Mouse (Mus musculus): ENCODE measurements at regions not wholly inside any gene's neighbourhood (a gene's known extent, or its start where the extent isn't known, plus 50 kb on each side); places are given as distances from the start of the nearest gene placed in this dataset.

- H3K27ac ChIP-seq (ENCODE audit: insufficient read depth, low read depth, low read length, poor library complexity, severe bottlenecking) = no peak overlapping the region
- TF ChIP-seq ZC3H11A (IDR thresholded peaks at IDR 0.05; ENCODE audit: borderline replicate concordance, low read depth, low read length) (no peak), HCFC1 (IDR thresholded peaks at IDR 0.05; ENCODE audit: borderline replicate concordance, insufficient read depth, low read length) (no peak), ZNF384 (IDR thresholded peaks at IDR 0.05; ENCODE audit: low read depth, low read length) (no peak)
- DNase-seq (ENCODE audit: low read depth, low spot score) = no peak
- H3K4me1 ChIP-seq (ENCODE audit: control insufficient read depth in 2 of 2, insufficient read depth in 2 of 2, low read length in 2 of 2, poor library complexity in 1 of 2) = no peaks in the 10 kb centered on the region
- H3K9ac ChIP-seq (ENCODE audit: insufficient read depth, low read depth, low read length, poor library complexity, severe bottlenecking) = no peak overlapping the region
- H3K4me3 ChIP-seq (ENCODE audit: insufficient read depth in 1 of 2, low read depth in 1 of 2, low read length in 2 of 2, poor library complexity in 1 of 2, severe bottlenecking in 1 of 2) = no peak overlapping the region
- in situ Hi-C loops (cut with MboI; ENCODE audit: low sequenced_read_pairs in 2 of 2, unreplicated experiment in 2 of 2) = no loop called here
- H3K36me3 ChIP-seq (ENCODE audit: control insufficient read depth, insufficient read depth, low read length, poor library complexity, severe bottlenecking) = no peaks in the 10 kb centered on the region
- no peaks in the 10 kb centered on the region for H3K9me3 ChIP-seq (ENCODE audit: control insufficient read depth, insufficient read depth, low read depth, low read length)
These were observed 202.0 kb downstream of the Rap2a start for GRCm38 (mm10) chr14:120680272-120680671.

DNA sequence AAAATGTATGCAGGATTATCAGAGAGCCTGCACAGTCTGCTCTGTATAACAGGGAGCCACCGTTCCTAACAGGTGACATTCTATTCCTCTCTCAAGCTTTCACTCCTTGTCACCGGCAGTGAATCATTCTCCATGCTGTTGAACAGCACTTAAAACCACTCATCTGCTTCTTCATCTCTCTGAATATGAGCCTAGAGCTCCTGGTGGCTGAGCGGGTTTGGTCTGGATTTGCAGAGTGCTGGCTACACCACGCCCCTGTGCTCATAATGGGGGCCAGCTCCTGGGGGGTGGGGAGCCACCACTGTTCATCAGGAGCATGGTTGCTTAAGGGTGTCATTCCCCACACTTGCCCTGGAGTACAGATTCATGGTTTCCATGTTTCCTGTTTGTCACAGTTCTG is 207.0 kb downstream of the Rap2a start:
- TF ChIP-seq MAFK (IDR thresholded peaks at IDR 0.05; ENCODE audit: insufficient read depth, low read depth, low read length) (no peak), ZC3H11A (IDR thresholded peaks at IDR 0.05; ENCODE audit: borderline replicate concordance, low read depth, low read length) (no peak), ZNF384 (IDR thresholded peaks at IDR 0.05; ENCODE audit: low read depth, low read length) (no peak), CHD2 (IDR thresholded peaks at IDR 0.05; ENCODE audit: low read depth, low read length) (no peak), HCFC1 (IDR thresholded peaks at IDR 0.05; ENCODE audit: borderline replicate concordance, insufficient read depth, low read length) (no peak)
- Histone ChIP-seq H3K9me3 (ENCODE audit: control insufficient read depth, insufficient read depth, low read depth, low read length) (no peaks in the 10 kb centered on the region), H3K4me1 (ENCODE audit: control insufficient read depth in 2 of 2, insufficient read depth in 2 of 2, low read length in 2 of 2, poor library complexity in 1 of 2) (no peaks in the 10 kb centered on the region), H3K27ac (ENCODE audit: insufficient read depth, low read depth, low read length, poor library complexity, severe bottlenecking) (no peak overlapping the region), H3K4me3 (ENCODE audit: insufficient read depth in 1 of 2, low read depth in 1 of 2, low read length in 2 of 2, poor library complexity in 1 of 2, severe bottlenecking in 1 of 2) (no peak overlapping the region), H3K36me3 (ENCODE audit: control insufficient read depth, insufficient read depth, low read length, poor library complexity, severe bottlenecking) (no peaks in the 10 kb centered on the region), H3K9ac (ENCODE audit: insufficient read depth, low read depth, low read length, poor library complexity, severe bottlenecking) (no peak overlapping the region)
- no peak for DNase-seq (ENCODE audit: low read depth, low spot score)
- in situ Hi-C loops (cut with MboI; ENCODE audit: low sequenced_read_pairs in 2 of 2, unreplicated experiment in 2 of 2) = no loop called here

DNA sequence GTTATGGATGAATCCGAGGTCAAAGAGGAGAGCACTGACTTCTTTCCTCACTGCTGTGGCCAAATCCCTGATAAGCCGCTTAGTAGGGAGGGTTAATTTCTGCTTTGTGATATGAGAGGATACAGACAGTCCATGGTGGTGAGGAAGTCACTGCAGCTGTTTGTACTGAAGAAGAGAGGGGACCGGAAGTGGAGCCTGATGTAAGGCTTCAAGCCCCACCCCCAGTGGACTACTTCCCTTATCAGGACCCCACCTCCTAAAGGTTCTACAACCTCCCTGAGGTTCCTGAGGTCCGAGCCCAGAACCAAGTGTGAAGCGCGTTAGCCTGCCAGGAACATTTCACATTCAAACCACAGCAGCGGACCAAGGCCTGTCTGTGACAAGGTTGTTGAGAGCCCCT is 207.6 kb downstream of the Rap2a start:
- TF ChIP-seq ZC3H11A (IDR thresholded peaks at IDR 0.05; ENCODE audit: borderline replicate concordance, low read depth, low read length) (no peak), MAFK (IDR thresholded peaks at IDR 0.05; ENCODE audit: insufficient read depth, low read depth, low read length) (no peak), CHD2 (IDR thresholded peaks at IDR 0.05; ENCODE audit: low read depth, low read length) (no peak), HCFC1 (IDR thresholded peaks at IDR 0.05; ENCODE audit: borderline replicate concordance, insufficient read depth, low read length) (no peak), ZNF384 (IDR thresholded peaks at IDR 0.05; ENCODE audit: low read depth, low read length) (no peak)
- Histone ChIP-seq H3K9ac (ENCODE audit: insufficient read depth, low read depth, low read length, poor library complexity, severe bottlenecking) (no peak overlapping the region), H3K4me3 (ENCODE audit: insufficient read depth in 1 of 2, low read depth in 1 of 2, low read length in 2 of 2, poor library complexity in 1 of 2, severe bottlenecking in 1 of 2) (no peak overlapping the region), H3K4me1 (ENCODE audit: control insufficient read depth in 2 of 2, insufficient read depth in 2 of 2, low read length in 2 of 2, poor library complexity in 1 of 2) (no peaks in the 10 kb centered on the region), H3K36me3 (ENCODE audit: control insufficient read depth, insufficient read depth, low read length, poor library complexity, severe bottlenecking) (no peaks in the 10 kb centered on the region), H3K27ac (ENCODE audit: insufficient read depth, low read depth, low read length, poor library complexity, severe bottlenecking) (no peak overlapping the region), H3K9me3 (ENCODE audit: control insufficient read depth, insufficient read depth, low read depth, low read length) (no peaks in the 10 kb centered on the region)
- DNase-seq (ENCODE audit: low read depth, low spot score) = no peak
- in situ Hi-C loops (cut with MboI; ENCODE audit: low sequenced_read_pairs in 2 of 2, unreplicated experiment in 2 of 2) = no loop called here

GRCm38 (mm10) chr14:120686751-120687150 is 208.5 kb downstream of the Rap2a start:
- no peak overlapping the region for H3K27ac ChIP-seq (ENCODE audit: insufficient read depth, low read depth, low read length, poor library complexity, severe bottlenecking)
- no peaks in the 10 kb centered on the region for H3K36me3 ChIP-seq (ENCODE audit: control insufficient read depth, insufficient read depth, low read length, poor library complexity, severe bottlenecking)
- no peak overlapping the region for H3K9ac ChIP-seq (ENCODE audit: insufficient read depth, low read depth, low read length, poor library complexity, severe bottlenecking)
- no peak for DNase-seq (ENCODE audit: low read depth, low spot score)
- in situ Hi-C loops (cut with MboI; ENCODE audit: low sequenced_read_pairs in 2 of 2, unreplicated experiment in 2 of 2) = no loop called here
- no peak overlapping the region for H3K4me3 ChIP-seq (ENCODE audit: insufficient read depth in 1 of 2, low read depth in 1 of 2, low read length in 2 of 2, poor library complexity in 1 of 2, severe bottlenecking in 1 of 2)
- H3K9me3 ChIP-seq (ENCODE audit: control insufficient read depth, insufficient read depth, low read depth, low read length) = no peaks in the 10 kb centered on the region
- no peaks in the 10 kb centered on the region for H3K4me1 ChIP-seq (ENCODE audit: control insufficient read depth in 2 of 2, insufficient read depth in 2 of 2, low read length in 2 of 2, poor library complexity in 1 of 2)
- TF ChIP-seq ZC3H11A (IDR thresholded peaks at IDR 0.05; ENCODE audit: borderline replicate concordance, low read depth, low read length) (no peak), MAFK (IDR thresholded peaks at IDR 0.05; ENCODE audit: insufficient read depth, low read depth, low read length) (no peak), HCFC1 (IDR thresholded peaks at IDR 0.05; ENCODE audit: borderline replicate concordance, insufficient read depth, low read length) (no peak), ZNF384 (IDR thresholded peaks at IDR 0.05; ENCODE audit: low read depth, low read length) (no peak), CHD2 (IDR thresholded peaks at IDR 0.05; ENCODE audit: low read depth, low read length) (no peak)

DNA sequence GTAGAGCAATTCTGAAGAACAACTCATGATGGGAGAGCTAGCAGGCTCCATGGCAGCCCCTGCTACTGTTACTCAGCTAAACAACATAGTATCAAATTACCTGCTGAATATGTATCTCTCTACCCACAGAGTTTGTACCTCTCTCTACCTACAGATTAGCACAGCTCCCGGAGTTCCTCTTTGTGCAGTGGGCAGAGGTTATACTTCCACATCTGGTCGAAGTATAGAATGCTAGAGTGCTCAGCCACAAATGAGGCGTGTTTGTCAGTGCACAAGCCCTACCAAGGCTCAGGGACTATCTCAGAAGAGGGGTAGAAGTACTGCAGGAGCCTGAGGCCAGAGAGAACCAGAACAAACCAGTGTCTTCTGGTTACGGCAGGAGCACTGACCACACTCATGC is 211.6 kb upstream of the Ipo5 start:
- H3K4me3 ChIP-seq (ENCODE audit: insufficient read depth in 1 of 2, low read depth in 1 of 2, low read length in 2 of 2, poor library complexity in 1 of 2, severe bottlenecking in 1 of 2) = no peak overlapping the region
- H3K36me3 ChIP-seq (ENCODE audit: control insufficient read depth, insufficient read depth, low read length, poor library complexity, severe bottlenecking) = no peaks in the 10 kb centered on the region
- TF ChIP-seq ZNF384 (IDR thresholded peaks at IDR 0.05; ENCODE audit: low read depth, low read length) (no peak), HCFC1 (IDR thresholded peaks at IDR 0.05; ENCODE audit: borderline replicate concordance, insufficient read depth, low read length) (no peak), MAFK (IDR thresholded peaks at IDR 0.05; ENCODE audit: insufficient read depth, low read depth, low read length) (no peak), ZC3H11A (IDR thresholded peaks at IDR 0.05; ENCODE audit: borderline replicate concordance, low read depth, low read length) (no peak), CHD2 (IDR thresholded peaks at IDR 0.05; ENCODE audit: low read depth, low read length) (no peak)
- no peak for DNase-seq (ENCODE audit: low read depth, low spot score)
- H3K9ac ChIP-seq (ENCODE audit: insufficient read depth, low read depth, low read length, poor library complexity, severe bottlenecking) = no peak overlapping the region
- H3K4me1 ChIP-seq (ENCODE audit: control insufficient read depth in 2 of 2, insufficient read depth in 2 of 2, low read length in 2 of 2, poor library complexity in 1 of 2) = no peaks in the 10 kb centered on the region
- no peaks in the 10 kb centered on the region for H3K9me3 ChIP-seq (ENCODE audit: control insufficient read depth, insufficient read depth, low read depth, low read length)
- H3K27ac ChIP-seq (ENCODE audit: insufficient read depth, low read depth, low read length, poor library complexity, severe bottlenecking) = no peak overlapping the region
- in situ Hi-C loops (cut with MboI; ENCODE audit: low sequenced_read_pairs in 2 of 2, unreplicated experiment in 2 of 2) = no loop called here
